Mouse (Mus musculus): Measurements from ENCODE around the gene Hat1. TPM values are rescaled to one million over a fixed set of nuclear protein-coding genes. Genes with fewer than 3 reads are reported as not detected.
A peak's percentile ranks its signal among the peaks of the same experiment; 100 is the strongest.

Hat1 gene
- polyA plus RNA-seq, 1 experiment from 2014 or later: 182 TPM

DNA sequence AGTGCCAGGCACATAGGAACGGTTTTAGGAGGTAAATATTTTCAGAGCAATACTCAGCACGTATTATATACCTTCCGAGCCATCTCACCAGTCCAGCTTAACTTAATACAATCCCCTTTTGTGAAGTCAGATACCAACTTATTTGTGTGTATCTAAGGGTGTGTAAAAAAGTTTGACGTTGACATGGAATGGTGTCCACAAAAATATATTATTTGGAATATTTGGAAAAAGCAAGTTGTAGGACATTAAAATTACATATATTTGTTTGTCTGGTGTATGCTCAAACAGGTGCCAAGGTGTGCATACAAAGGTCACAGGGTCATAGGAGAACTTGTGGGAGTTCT is 65.1 kb downstream of the Hat1 start:
- peak overlapping the region; percentile 86 for H3K4me3 ChIP-seq
- peaks cover 4% of the 10 kb centered on the region; the same call in 1 of the 2 replicates for H3K4me1 ChIP-seq
- no peaks in the 10 kb centered on the region for H3K9me3 ChIP-seq
- no peak for DNase-seq (ENCODE audit: low spot score)
- H3K36me3 ChIP-seq: no peaks in the 10 kb centered on the region
- H3K27me3 ChIP-seq (ENCODE audit: insufficient read depth, poor library complexity, severe bottlenecking): peaks cover 13% of the 10 kb centered on the region; the same call in 1 of the 2 replicates
- H3K27ac ChIP-seq: peak overlapping the region; percentile 90; the same call in 1 of the 2 replicates
- 41% methylated on average over 4 of the region's 4 CpGs for WGBS

DNA sequence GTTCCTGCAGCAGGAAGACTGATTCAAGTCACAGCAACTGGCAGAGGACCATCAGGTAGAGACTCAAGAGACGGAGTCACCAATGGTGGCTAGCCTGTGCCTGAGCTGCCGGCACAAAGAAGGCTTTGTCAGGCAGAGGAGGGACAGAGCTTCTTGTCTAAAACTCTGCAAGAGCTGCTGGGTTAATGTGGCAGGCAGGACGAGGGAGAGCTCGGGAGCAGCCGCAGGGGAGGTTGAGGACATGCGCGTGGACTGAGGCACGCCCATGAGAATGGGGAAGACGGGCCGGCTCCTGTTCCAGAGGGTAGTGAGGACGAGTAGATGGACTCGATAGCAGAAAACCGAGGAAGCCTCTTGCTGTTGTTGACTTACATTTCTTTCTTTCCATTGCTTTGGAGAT is 69.9 kb downstream of the Hat1 start:
- no peaks in the 10 kb centered on the region for H3K9me3 ChIP-seq
- DNase-seq (ENCODE audit: low spot score): no peak
- peaks cover 9% of the 10 kb centered on the region for H3K4me1 ChIP-seq
- WGBS: 71% methylated on average over 13 of the region's 13 CpGs
- peak overlapping the region; percentile 52; the same call in 1 of the 2 replicates for H3K27ac ChIP-seq
- H3K36me3 ChIP-seq: no peaks in the 10 kb centered on the region
- H3K27me3 ChIP-seq (ENCODE audit: insufficient read depth, poor library complexity, severe bottlenecking): no peaks in the 10 kb centered on the region
- H3K4me3 ChIP-seq: no peak overlapping the region

DNA sequence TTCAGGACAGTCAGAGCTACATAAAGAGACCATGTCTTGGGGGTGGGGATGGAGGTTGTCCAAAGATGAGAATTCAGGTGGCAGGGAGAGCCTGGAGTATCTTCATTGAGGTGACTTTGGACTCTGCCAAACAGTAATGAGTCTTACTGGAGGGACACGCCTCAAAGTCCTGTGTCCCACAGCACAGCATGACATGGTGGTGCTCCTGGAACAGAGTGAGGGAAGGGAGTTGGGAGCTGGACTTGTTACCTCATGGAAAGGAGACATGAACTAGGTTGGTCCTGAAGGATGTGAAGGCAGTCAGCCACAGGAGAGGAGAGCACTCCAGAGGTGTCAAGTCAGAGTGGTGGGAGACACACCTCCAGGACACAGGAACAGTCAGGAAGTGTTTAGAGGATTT is 70.9 kb downstream of the Hat1 start:
- Histone ChIP-seq H3K27me3 (ENCODE audit: insufficient read depth, poor library complexity, severe bottlenecking) (no peaks in the 10 kb centered on the region), H3K4me3 (no peak overlapping the region), H3K36me3 (no peaks in the 10 kb centered on the region), H3K27ac (no peak overlapping the region), H3K9me3 (no peaks in the 10 kb centered on the region), H3K4me1 (peaks cover 9% of the 10 kb centered on the region; the same call in 1 of the 2 replicates)
- DNase-seq (ENCODE audit: low spot score): no peak
- WGBS: 68% methylated on average over 1 of the region's 1 CpGs

DNA sequence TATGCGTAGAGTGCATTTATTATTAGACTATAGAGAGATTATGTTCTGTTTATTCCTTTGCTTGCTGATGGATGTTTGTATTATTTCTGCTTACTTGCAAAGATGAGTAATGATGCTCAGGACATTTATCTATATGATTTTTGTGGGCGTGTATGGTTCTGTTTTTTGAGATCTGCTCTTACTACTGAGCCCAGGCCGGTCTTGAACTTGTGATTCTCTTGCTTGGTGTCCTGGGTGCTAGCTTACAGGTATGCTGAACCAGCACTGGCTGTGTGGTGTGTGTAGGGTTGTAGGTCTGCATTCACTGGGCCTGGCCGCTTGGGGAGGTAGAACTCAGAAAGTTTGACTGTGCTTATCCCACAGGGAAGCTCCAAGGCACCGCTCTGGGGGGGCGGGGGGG is 72.4 kb downstream of the Hat1 start:
- H3K27ac ChIP-seq: 0 out of 2 replicates have a peak overlapping the region, but pooled peaks have one; percentile 36
- 69% methylated on average over 6 of the region's 6 CpGs for WGBS
- peaks cover 11% of the 10 kb centered on the region; the same call in 1 of the 2 replicates for H3K4me1 ChIP-seq
- no peaks in the 10 kb centered on the region for H3K9me3 ChIP-seq
- H3K4me3 ChIP-seq: no peak overlapping the region
- H3K27me3 ChIP-seq (ENCODE audit: insufficient read depth, poor library complexity, severe bottlenecking): no peaks in the 10 kb centered on the region
- DNase-seq (ENCODE audit: low spot score): no peak
- H3K36me3 ChIP-seq: no peaks in the 10 kb centered on the region

DNA sequence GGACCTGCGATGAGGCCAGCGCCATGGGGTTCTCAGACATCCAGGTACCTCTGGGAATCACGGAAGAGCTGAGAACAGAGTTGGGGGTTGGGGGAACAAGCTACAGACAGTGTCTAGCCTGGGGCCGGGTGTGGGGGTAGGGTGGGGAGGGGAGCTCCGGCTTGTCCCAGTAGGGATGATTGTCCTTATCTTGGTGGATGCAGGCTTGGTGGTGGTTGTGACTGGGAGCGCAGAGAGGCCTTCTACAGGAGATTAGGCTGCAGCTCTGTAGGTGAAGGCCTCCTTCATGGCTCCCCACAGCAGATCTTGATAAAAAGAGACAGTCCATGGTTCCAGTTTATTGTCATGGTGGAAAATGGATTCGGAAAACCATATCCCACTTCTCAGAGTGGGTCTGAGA is 72.8 kb downstream of the Hat1 start:
- H3K36me3 ChIP-seq: no peaks in the 10 kb centered on the region
- no peaks in the 10 kb centered on the region for H3K27me3 ChIP-seq (ENCODE audit: insufficient read depth, poor library complexity, severe bottlenecking)
- H3K9me3 ChIP-seq: no peaks in the 10 kb centered on the region
- peaks cover 14% of the 10 kb centered on the region; the same call in 1 of the 2 replicates for H3K4me1 ChIP-seq
- DNase-seq (ENCODE audit: low spot score): peak; percentile 93
- WGBS: 37% methylated on average over 7 of the region's 7 CpGs
- H3K4me3 ChIP-seq: no peak overlapping the region
- peak overlapping the region; percentile 54; the same call in 1 of the 2 replicates for H3K27ac ChIP-seq

DNA sequence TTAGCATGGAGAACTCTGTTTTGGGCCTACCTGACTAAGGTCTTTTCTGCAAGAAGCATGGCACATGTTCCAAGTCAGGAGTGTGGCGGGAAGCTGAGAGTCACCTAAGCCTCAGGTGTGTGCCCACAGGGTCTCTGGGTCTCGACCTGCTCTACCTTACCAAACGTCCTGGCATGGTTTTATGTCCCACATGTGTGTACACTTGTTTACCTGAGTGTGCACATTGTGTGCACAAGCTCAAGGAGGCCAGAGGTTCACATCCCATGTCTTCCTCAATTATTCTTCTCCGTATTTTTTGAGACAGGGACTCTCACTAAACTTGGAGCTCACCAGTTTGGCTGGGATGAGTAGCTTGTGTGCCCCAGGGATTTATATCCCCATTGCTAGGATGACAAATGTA is 73.3 kb downstream of the Hat1 start:
- Histone ChIP-seq H3K27ac (peak overlapping the region; percentile 54; the same call in 1 of the 2 replicates), H3K36me3 (no peaks in the 10 kb centered on the region), H3K4me3 (no peak overlapping the region), H3K9me3 (no peaks in the 10 kb centered on the region), H3K27me3 (ENCODE audit: insufficient read depth, poor library complexity, severe bottlenecking) (no peaks in the 10 kb centered on the region), H3K4me1 (peaks cover 14% of the 10 kb centered on the region; the same call in 1 of the 2 replicates)
- 78% methylated on average over 4 of the region's 4 CpGs for WGBS
- DNase-seq (ENCODE audit: low spot score): no peak

DNA sequence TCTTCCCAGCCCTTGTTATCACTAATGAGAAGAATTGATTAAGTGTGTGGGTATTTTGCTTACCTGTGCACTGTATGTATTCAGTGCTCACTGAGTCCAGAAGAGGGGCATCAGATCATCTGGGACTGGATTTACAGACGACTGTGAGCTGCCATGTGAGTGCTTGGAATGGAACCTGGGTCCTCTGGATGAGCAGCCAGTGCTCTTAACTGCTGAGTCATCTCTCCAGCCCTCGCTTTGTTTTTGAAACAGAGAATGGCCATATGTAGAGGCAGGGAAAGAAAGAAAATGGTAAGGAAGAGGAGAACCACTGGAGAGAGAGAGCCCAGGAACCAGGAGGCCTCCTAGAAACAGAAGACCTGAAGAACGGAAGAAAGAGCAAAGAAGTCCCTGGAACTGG is 73.8 kb downstream of the Hat1 start:
- Histone ChIP-seq H3K27me3 (ENCODE audit: insufficient read depth, poor library complexity, severe bottlenecking) (no peaks in the 10 kb centered on the region), H3K4me3 (no peak overlapping the region), H3K27ac (peak overlapping the region; percentile 54; the same call in 1 of the 2 replicates), H3K4me1 (peaks cover 14% of the 10 kb centered on the region; the same call in 1 of the 2 replicates), H3K36me3 (no peaks in the 10 kb centered on the region), H3K9me3 (no peaks in the 10 kb centered on the region)
- 64% methylated on average over 3 of the region's 3 CpGs for WGBS
- no peak for DNase-seq (ENCODE audit: low spot score)

DNA sequence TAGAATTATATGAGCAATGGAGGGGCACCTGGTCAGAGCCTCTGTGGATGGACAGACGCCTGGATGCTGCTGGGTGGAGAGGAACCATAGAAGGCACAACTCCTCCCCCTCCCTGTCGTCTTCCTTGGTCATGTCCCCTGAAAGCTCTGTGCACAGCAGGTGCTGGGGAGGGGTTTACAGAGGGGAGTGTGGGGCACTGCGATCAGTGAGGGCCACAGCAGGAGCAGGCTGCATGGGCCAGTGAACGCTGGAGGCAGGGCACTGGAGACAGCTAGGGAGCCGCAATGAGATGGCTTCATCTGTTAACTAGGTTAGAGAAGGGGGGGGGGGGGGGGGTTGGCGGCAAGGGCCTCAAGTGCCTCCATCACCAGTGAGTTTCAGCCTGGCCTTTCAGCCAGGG is 77.3 kb downstream of the Hat1 start:
- no peaks in the 10 kb centered on the region for H3K27me3 ChIP-seq (ENCODE audit: insufficient read depth, poor library complexity, severe bottlenecking)
- H3K4me1 ChIP-seq: peaks cover 14% of the 10 kb centered on the region; the same call in 1 of the 2 replicates
- no peaks in the 10 kb centered on the region for H3K36me3 ChIP-seq
- no peak overlapping the region for H3K27ac ChIP-seq
- no peak for DNase-seq (ENCODE audit: low spot score)
- WGBS: 16% methylated on average over 5 of the region's 6 CpGs
- no peak overlapping the region for H3K4me3 ChIP-seq
- H3K9me3 ChIP-seq: no peaks in the 10 kb centered on the region

DNA sequence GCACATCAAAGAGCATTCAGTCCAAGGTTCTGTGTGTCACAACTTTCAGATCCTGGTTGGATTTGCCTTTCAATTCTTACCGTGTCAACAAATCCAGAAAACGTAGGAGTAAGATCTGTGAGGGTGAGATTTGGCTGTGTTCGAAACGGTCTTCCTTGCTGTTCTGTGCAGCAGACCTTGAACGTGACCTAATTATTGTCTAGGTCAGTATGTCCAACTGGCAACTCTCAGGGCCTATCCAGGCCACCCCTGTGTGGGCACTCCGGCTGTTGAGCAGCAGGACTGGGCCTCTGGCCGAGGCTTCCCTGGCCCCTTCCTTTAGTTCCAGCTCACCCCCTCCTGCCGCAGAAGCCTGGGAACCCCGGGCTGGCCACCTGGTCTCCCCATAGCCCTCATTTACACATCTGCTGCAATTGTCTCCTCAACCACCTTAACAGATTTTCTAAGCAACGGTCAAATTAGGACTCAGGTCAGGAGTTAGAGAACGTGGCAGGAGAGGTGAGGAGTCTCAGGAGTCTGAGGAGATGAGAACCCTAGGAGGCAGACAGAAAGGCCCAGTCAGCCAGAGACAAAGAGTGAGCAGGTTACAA is 78.2 kb downstream of the Hat1 start:
- no peaks in the 10 kb centered on the region for H3K27me3 ChIP-seq (ENCODE audit: insufficient read depth, poor library complexity, severe bottlenecking)
- 0 out of 2 replicates have a peak overlapping the region, but pooled peaks have one; percentile 8 for H3K27ac ChIP-seq
- DNase-seq (ENCODE audit: low spot score): no peak
- H3K4me3 ChIP-seq: no peak overlapping the region
- H3K4me1 ChIP-seq: peaks cover 6% of the 10 kb centered on the region; the same call in 1 of the 2 replicates
- 67% methylated on average over 11 of the region's 11 CpGs for WGBS
- H3K36me3 ChIP-seq: no peaks in the 10 kb centered on the region
- H3K9me3 ChIP-seq: no peaks in the 10 kb centered on the region

DNA sequence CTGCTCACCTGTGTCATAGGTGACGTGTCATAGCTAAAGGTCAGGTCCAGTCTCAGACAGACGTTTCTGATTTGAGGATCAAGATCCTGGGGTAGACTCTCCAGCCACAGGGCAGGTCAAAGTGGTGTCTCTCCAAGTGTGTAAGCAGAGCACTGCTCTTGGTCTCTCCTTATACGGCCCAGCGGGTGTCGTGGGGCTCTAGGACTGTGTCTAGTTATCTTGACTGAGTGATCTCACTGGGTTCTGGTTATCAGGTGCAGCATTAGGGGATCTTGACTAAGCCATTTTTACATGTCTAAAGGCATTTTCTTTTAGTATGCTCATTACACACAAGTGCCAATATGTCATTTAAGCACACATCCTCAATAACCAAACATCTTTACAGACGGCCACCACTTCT is 82.3 kb downstream of the Hat1 start:
- Histone ChIP-seq H3K9me3 (no peaks in the 10 kb centered on the region), H3K36me3 (no peaks in the 10 kb centered on the region), H3K27ac (no peak overlapping the region), H3K4me3 (no peak overlapping the region), H3K4me1 (peaks cover 14% of the 10 kb centered on the region; the same call in 1 of the 2 replicates), H3K27me3 (ENCODE audit: insufficient read depth, poor library complexity, severe bottlenecking) (no peaks in the 10 kb centered on the region)
- WGBS: 82% methylated on average over 6 of the region's 6 CpGs
- DNase-seq (ENCODE audit: low spot score): no peak

DNA sequence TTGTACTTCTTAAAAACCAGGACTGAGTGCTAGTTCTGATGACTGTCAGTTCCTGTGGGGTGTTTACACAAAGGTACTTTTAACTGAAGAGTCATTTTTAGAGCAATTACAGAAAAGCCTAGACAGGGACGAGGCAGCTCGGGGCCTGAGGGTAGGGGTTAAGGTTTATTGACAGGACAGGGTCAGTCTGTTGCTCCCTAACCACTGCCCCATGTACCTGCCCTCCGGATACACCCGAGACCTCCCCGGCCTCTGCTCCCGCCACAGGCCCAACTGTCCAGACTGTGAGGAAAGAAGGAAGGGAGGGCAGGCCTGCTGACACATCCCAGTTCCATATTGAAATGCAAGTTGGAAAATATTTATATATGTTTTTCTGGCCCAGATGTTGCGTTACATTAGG is 85.1 kb downstream of the Hat1 start:
- Histone ChIP-seq H3K27me3 (ENCODE audit: insufficient read depth, poor library complexity, severe bottlenecking) (no peaks in the 10 kb centered on the region), H3K9me3 (no peaks in the 10 kb centered on the region), H3K36me3 (no peaks in the 10 kb centered on the region), H3K27ac (no peak overlapping the region; the same call in 1 of the 2 replicates), H3K4me3 (no peak overlapping the region), H3K4me1 (peaks cover 11% of the 10 kb centered on the region; the same call in 1 of the 2 replicates)
- 63% methylated on average over 7 of the region's 7 CpGs for WGBS
- DNase-seq (ENCODE audit: low spot score): no peak

DNA sequence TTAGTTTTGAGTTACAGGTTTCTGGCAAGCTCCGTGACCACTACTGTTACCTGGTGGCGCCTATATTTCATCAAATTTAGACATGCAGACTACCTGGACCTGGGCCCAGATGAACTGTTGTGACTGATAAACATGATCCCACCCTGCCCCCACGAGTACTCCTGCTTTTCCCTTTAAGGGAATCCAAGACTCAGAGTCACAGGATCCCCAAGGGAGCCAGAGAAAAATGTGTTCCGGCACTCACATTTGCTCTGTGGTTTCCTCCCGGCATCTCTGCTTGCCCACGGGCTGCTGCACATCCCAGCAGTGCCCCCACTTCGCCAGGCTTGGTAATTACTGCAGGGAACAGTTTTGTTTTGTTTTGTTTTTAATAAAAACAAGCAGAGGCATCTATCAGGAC is 85.6 kb downstream of the Hat1 start:
- DNase-seq (ENCODE audit: low spot score): no peak
- Histone ChIP-seq H3K9me3 (no peaks in the 10 kb centered on the region), H3K4me1 (peaks cover 11% of the 10 kb centered on the region; the same call in 1 of the 2 replicates), H3K4me3 (no peak overlapping the region), H3K27ac (no peak overlapping the region), H3K36me3 (no peaks in the 10 kb centered on the region), H3K27me3 (ENCODE audit: insufficient read depth, poor library complexity, severe bottlenecking) (no peaks in the 10 kb centered on the region)
- WGBS: 46% methylated on average over 7 of the region's 7 CpGs

DNA sequence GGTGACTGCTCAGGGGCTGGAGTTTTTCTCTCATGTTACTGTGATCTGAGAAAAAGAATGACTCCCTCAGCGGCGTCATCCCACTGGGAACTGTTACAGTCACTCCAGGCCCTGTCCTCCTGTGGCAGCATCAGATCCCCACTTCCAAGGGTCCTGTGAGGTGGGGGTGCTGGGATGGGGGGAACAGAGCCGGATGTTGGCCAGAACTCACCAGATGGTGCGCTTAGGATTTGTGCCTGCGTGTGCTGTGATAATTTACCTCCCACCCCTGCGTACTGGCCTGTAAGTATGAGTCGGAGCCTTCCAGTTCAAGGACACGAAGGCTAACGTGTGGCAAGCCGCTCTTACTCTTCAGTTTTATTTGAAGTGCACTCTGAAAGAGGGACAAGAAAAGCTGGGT is 86.6 kb downstream of the Hat1 start:
- H3K36me3 ChIP-seq: no peaks in the 10 kb centered on the region
- no peak overlapping the region; the same call in 1 of the 2 replicates for H3K27ac ChIP-seq
- no peaks in the 10 kb centered on the region for H3K27me3 ChIP-seq (ENCODE audit: insufficient read depth, poor library complexity, severe bottlenecking)
- no peaks in the 10 kb centered on the region for H3K9me3 ChIP-seq
- DNase-seq (ENCODE audit: low spot score): no peak
- no peak overlapping the region for H3K4me3 ChIP-seq
- peaks cover 18% of the 10 kb centered on the region for H3K4me1 ChIP-seq
- WGBS: 76% methylated on average over 10 of the region's 10 CpGs

DNA sequence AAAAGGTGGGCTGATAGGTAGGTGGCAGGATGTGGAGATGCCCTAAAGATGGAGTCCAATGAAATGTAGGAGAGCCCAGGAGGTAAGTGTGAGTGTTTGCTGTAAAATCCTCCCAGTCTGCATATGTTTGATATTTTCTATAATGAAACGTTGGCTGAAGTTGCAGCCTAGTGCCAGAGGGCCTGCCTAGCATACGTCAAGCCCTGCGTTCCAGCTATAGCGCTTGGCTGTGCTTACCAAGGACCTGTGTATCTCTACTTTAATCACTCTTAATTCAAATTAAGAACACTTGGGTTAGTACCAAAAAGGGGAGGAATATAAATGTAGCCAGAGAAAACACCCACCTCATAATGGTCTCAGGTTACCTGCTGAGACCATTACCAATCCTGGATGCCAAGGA is 87.0 kb downstream of the Hat1 start:
- H3K9me3 ChIP-seq: no peaks in the 10 kb centered on the region
- no peaks in the 10 kb centered on the region for H3K27me3 ChIP-seq (ENCODE audit: insufficient read depth, poor library complexity, severe bottlenecking)
- H3K36me3 ChIP-seq: no peaks in the 10 kb centered on the region
- no peak for DNase-seq (ENCODE audit: low spot score)
- peaks cover 19% of the 10 kb centered on the region for H3K4me1 ChIP-seq
- H3K27ac ChIP-seq: no peak overlapping the region
- WGBS: 91% methylated on average over 4 of the region's 4 CpGs
- H3K4me3 ChIP-seq: no peak overlapping the region
